In genomic region chr8:12331652-12332051, GRCm38 (mm10) we compare ENCODE assay signal across 21 mouse cellular contexts. TPM values are rescaled to one million over a fixed set of nuclear protein-coding genes. Genes with fewer than 3 reads are reported as not detected.
DNase-seq lines count a peak whose midpoint lies in the region; ATAC-seq and TF ChIP-seq lines count a peak whose summit lies in the region.
"Had no signal": no experiment of that assay in that cellular context is flagged by ENCODE, and none has a peak within 500 bp of the region (broad histone marks: within the 10 kb centered on the region; RNA-seq: fewer than 3 reads in every experiment).

No protein-coding gene starts in this region.

- no peak for ATAC-seq in forebrain, postnatal 0 days
- ATAC-seq in forebrain, embryonic 11.5 days (replicated peaks; ENCODE audit: low FRiP score) = no peak
- no peak for ATAC-seq in kidney, embryonic 14.5 days (ENCODE audit: low FRiP score, low TSS enrichment)
- ATAC-seq in forebrain, embryonic 13.5 days = no peak
- ATAC-seq: intestine, embryonic 16.5 days; Patski had no signal

- H3K27me3 ChIP-seq in forebrain, postnatal 0 days (ENCODE audit: insufficient read depth, low read length) = peaks cover 5% of the 10 kb centered on the region; the same call in 1 of the 2 replicates
- peaks cover 58% of the 10 kb centered on the region for H3K27me3 ChIP-seq in forebrain, embryonic 11.5 days (ENCODE audit: control insufficient read depth, insufficient read depth, low read length)
- peaks cover 25% of the 10 kb centered on the region for H3K27me3 ChIP-seq in kidney, embryonic 14.5 days (ENCODE audit: control insufficient read depth, insufficient read depth, low read length)
- H3K27me3 ChIP-seq in forebrain, embryonic 13.5 days = peaks cover 75% of the 10 kb centered on the region
- H3K27me3 ChIP-seq: liver, embryonic 13.5 days; neural tube, embryonic 12.5 days had no signal

- H3K36me3 ChIP-seq in forebrain, postnatal 0 days (ENCODE audit: insufficient read depth) = no peaks in the 10 kb centered on the region
- no peaks in the 10 kb centered on the region for H3K36me3 ChIP-seq in forebrain, embryonic 11.5 days (ENCODE audit: control insufficient read depth, insufficient read depth, low read length)
- H3K36me3 ChIP-seq in kidney, embryonic 14.5 days (ENCODE audit: control insufficient read depth, insufficient read depth, low read length) = no peaks in the 10 kb centered on the region
- H3K36me3 ChIP-seq in forebrain, embryonic 13.5 days (ENCODE audit: poor library complexity, severe bottlenecking) = no peaks in the 10 kb centered on the region
- H3K36me3 ChIP-seq: embryonic facial prominence, embryonic 12.5 days; heart, embryonic 13.5 days; liver, embryonic 13.5 days; neural tube, embryonic 12.5 days had no signal

- H3K4me2 ChIP-seq in forebrain, postnatal 0 days (ENCODE audit: low read depth) = no peak overlapping the region
- no peak overlapping the region for H3K4me2 ChIP-seq in forebrain, embryonic 11.5 days (ENCODE audit: low read depth, low read length, severe bottlenecking)
- no peak overlapping the region for H3K4me2 ChIP-seq in kidney, embryonic 14.5 days (replicated peaks; ENCODE audit: low read depth, low read length)
- no peak overlapping the region for H3K4me2 ChIP-seq in forebrain, embryonic 13.5 days
- H3K4me2 ChIP-seq: embryonic facial prominence, embryonic 12.5 days; heart, embryonic 13.5 days; liver, embryonic 13.5 days; neural tube, embryonic 12.5 days had no signal

- TF ChIP-seq CTCF in forebrain, postnatal 0 days (IDR thresholded peaks at IDR 0.05; ENCODE audit: low read depth) = no peak

- WGBS in forebrain, postnatal 0 days = 51% methylated on average over 7 of the region's 7 CpGs
- 85% methylated on average over 7 of the region's 7 CpGs for WGBS in forebrain, embryonic 11.5 days
- WGBS in kidney, embryonic 14.5 days = 84% methylated on average over 7 of the region's 7 CpGs
- WGBS in forebrain, embryonic 13.5 days = 77% methylated on average over 7 of the region's 7 CpGs

- H3K9ac ChIP-seq in forebrain, postnatal 0 days = no peak overlapping the region
- H3K9ac ChIP-seq in forebrain, embryonic 11.5 days (ENCODE audit: low read length) = no peak overlapping the region
- H3K9ac ChIP-seq in kidney, embryonic 14.5 days (ENCODE audit: low read depth, low read length) = no peak overlapping the region
- H3K9ac ChIP-seq in forebrain, embryonic 13.5 days = no peak overlapping the region
- H3K9ac ChIP-seq: embryonic facial prominence, embryonic 12.5 days; heart, embryonic 13.5 days; liver, embryonic 13.5 days; neural tube, embryonic 12.5 days had no signal

- no peak overlapping the region for H3K27ac ChIP-seq in forebrain, postnatal 0 days (ENCODE audit: low read depth, low read length)
- H3K27ac ChIP-seq in forebrain, embryonic 11.5 days (ENCODE audit: low read depth, low read length) = no peak overlapping the region
- no peak overlapping the region for H3K27ac ChIP-seq in kidney, embryonic 14.5 days (ENCODE audit: low read depth, low read length)
- H3K27ac ChIP-seq in forebrain, embryonic 13.5 days = no peak overlapping the region
- H3K27ac ChIP-seq: embryonic facial prominence, embryonic 12.5 days; heart, embryonic 13.5 days; liver, embryonic 13.5 days; neural tube, embryonic 12.5 days had no signal

- peaks cover 21% of the 10 kb centered on the region; the same call in 1 of the 2 replicates for H3K4me1 ChIP-seq in forebrain, postnatal 0 days (ENCODE audit: insufficient read depth)
- peaks cover 18% of the 10 kb centered on the region for H3K4me1 ChIP-seq in forebrain, embryonic 11.5 days (replicated peaks; ENCODE audit: control insufficient read depth, insufficient read depth, low read length)
- H3K4me1 ChIP-seq in kidney, embryonic 14.5 days (ENCODE audit: control insufficient read depth, insufficient read depth, low read length) = peaks cover 7% of the 10 kb centered on the region
- H3K4me1 ChIP-seq in forebrain, embryonic 13.5 days = peaks cover 66% of the 10 kb centered on the region
- H3K4me1 ChIP-seq: liver, embryonic 13.5 days had no signal

- no peak overlapping the region for H3K4me3 ChIP-seq in forebrain, postnatal 0 days (ENCODE audit: low read depth, low read length)
- H3K4me3 ChIP-seq in forebrain, embryonic 11.5 days (ENCODE audit: low read depth, low read length) = no peak overlapping the region
- H3K4me3 ChIP-seq in kidney, embryonic 14.5 days (ENCODE audit: low read length) = no peak overlapping the region
- no peak overlapping the region for H3K4me3 ChIP-seq in forebrain, embryonic 13.5 days
- H3K4me3 ChIP-seq: embryonic facial prominence, embryonic 12.5 days; heart, embryonic 13.5 days; liver, embryonic 13.5 days; neural tube, embryonic 12.5 days had no signal

- DNase-seq in forebrain, postnatal 0 days = peak; percentile 48
- DNase-seq in forebrain, embryonic 11.5 days (ENCODE audit: low spot score) = no peak
- peak; percentile 61 for DNase-seq in kidney, adult 9 months
- DNase-seq in adrenal gland, adult 18-20 months (ENCODE audit: low spot score in 2 of 2) = peak; percentile 33 to 35
- peak; percentile 65 to 71 for DNase-seq in adrenal gland, postnatal 36 days
- DNase-seq: heart, postnatal 4 days; liver, embryonic 13.5 days; thymus, postnatal 14 days had no signal

- no peaks in the 10 kb centered on the region for H3K9me3 ChIP-seq in forebrain, postnatal 0 days (ENCODE audit: low read length)
- H3K9me3 ChIP-seq in forebrain, embryonic 11.5 days (ENCODE audit: control insufficient read depth, low read length) = no peaks in the 10 kb centered on the region
- H3K9me3 ChIP-seq in kidney, embryonic 14.5 days (ENCODE audit: control insufficient read depth, low read length) = no peaks in the 10 kb centered on the region
- no peaks in the 10 kb centered on the region for H3K9me3 ChIP-seq in forebrain, embryonic 13.5 days (replicated peaks)
- H3K9me3 ChIP-seq: embryonic facial prominence, embryonic 12.5 days; heart, embryonic 13.5 days; liver, embryonic 13.5 days; neural tube, embryonic 12.5 days had no signal

RNA-seq across cellular contexts. Expression of gene A230072I06Rik, which starts 53.0 kb away (rescaled TPM):
- 0.15 and 0.48 TPM in 2 replicates for total RNA-seq in forebrain, postnatal 0 days (2014; rRNA removed)
- polyA plus RNA-seq in forebrain, postnatal 0 days (2015; fragmentation: Nextera tagmentation; extraction: Ambion mirVana) = not detected in 2 replicates
- polyA plus RNA-seq in forebrain, embryonic 11.5 days (2014; fragmentation: Nextera tagmentation; extraction: Ambion mirVana) = not detected in 2 replicates
- polyA plus RNA-seq in kidney, embryonic 14.5 days (2014; fragmentation: Nextera tagmentation; extraction: Ambion mirVana) = not detected in 2 replicates
- total RNA-seq in adrenal gland, adult 18-20 months (2021) = not detected
- total RNA-seq in adrenal gland, postnatal 36 days (2021) = not detected
- polyA plus RNA-seq in forebrain, embryonic 13.5 days (2015; fragmentation: Nextera tagmentation; extraction: Ambion mirVana) = 0.21 and 0.28 TPM in 2 replicates
- total RNA-seq: common myeloid progenitor, adult 5-6 weeks; gastrocnemius, postnatal 4 days; heart, postnatal 4 days; megakaryocyte progenitor cell, adult 5-6 weeks had no signal
- polyA plus RNA-seq: embryonic facial prominence, embryonic 12.5 days; heart, embryonic 13.5 days; intestine, embryonic 16.5 days; liver, embryonic 13.5 days; lung, embryonic 16.5 days; neural tube, embryonic 12.5 days; Patski; small intestine, adult 2 months; stomach, embryonic 14.5 days had no signal
